Mouse (Mus musculus) heart, embryonic 14.5 days (tissue): Measurements from ENCODE around the gene Epb41l4b. TPM values are rescaled to one million over a fixed set of nuclear protein-coding genes. Genes with fewer than 3 reads are reported as not detected.

Experiments used
- ATAC-seq: fragments of 200-750 bp; cut with Nextera tagmentation; 2 replicates; pipeline ENCODE4 v1.8.0; 2017; ENCODE audit warnings: low read depth, moderate TSS enrichment; ENCODE audit not compliant: insufficient number of reproducible peaks, insufficient read depth, low FRiP score
- H3K27ac ChIP-seq, 2 experiments: fragments of 200-500 bp in 1 of 2; fragments of 300-500 bp in 1 of 2; sonication (generic) in 1 of 2; replicated peaks in 1 of 2; 2 replicates each; pipeline ENCODE4 v1.5.1; 2012 to 2014; ENCODE audit warnings: low read depth in 2 of 2, low read length in 2 of 2, control low read depth in 1 of 2, mild to moderate bottlenecking in 1 of 2, mixed read lengths in 1 of 2; ENCODE audit not compliant: control insufficient read depth in 1 of 2, insufficient read depth in 1 of 2
- H3K27me3 ChIP-seq: fragments of 300-500 bp; sonication (generic); 2 replicates; pipeline ENCODE4 v1.6.1; 2014; ENCODE audit warnings: mild to moderate bottlenecking, low read length, control low read depth; ENCODE audit not compliant: control insufficient read depth, insufficient read depth
- H3K36me3 ChIP-seq: fragments of 300-500 bp; sonication (generic); 2 replicates; pipeline ENCODE4 v1.6.1; 2014; ENCODE audit warnings: mild to moderate bottlenecking, control low read depth, low read length, mixed read lengths; ENCODE audit not compliant: control insufficient read depth, insufficient read depth
- H3K4me1 ChIP-seq, 2 experiments: fragments of 200-500 bp in 1 of 2; fragments of 300-500 bp in 1 of 2; sonication (generic) in 1 of 2; 2 replicates each; pipeline ENCODE4 v1.6.1; 2012 to 2014; ENCODE audit warnings: low read length in 2 of 2, control low read depth in 1 of 2, mixed read lengths in 1 of 2; ENCODE audit not compliant: control insufficient read depth in 2 of 2, insufficient read depth in 2 of 2
- H3K4me2 ChIP-seq: fragments of 300-500 bp; sonication (generic); 2 replicates; pipeline ENCODE4 v1.6.1; 2014; ENCODE audit warnings: mild to moderate bottlenecking, low read length
- H3K4me3 ChIP-seq, 2 experiments: fragments of 200-500 bp in 1 of 2; fragments of 300-500 bp in 1 of 2; sonication (generic) in 1 of 2; 2 replicates each; pipeline ENCODE4 v1.5.1; 2012 to 2014; ENCODE audit warnings: low read length in 2 of 2, mild to moderate bottlenecking in 2 of 2, control low read depth in 1 of 2, low read depth in 1 of 2, moderate library complexity in 1 of 2; ENCODE audit not compliant: control insufficient read depth in 1 of 2, insufficient read depth in 1 of 2
- H3K9ac ChIP-seq: fragments of 300-500 bp; sonication (generic); 2 replicates; pipeline ENCODE4 v1.6.1; 2014; ENCODE audit warnings: mild to moderate bottlenecking, low read length
- H3K9me3 ChIP-seq: fragments of 300-500 bp; sonication (generic); 2 replicates; pipeline ENCODE4 v1.6.1; 2016; ENCODE audit warnings: low read length, control low read depth; ENCODE audit not compliant: control insufficient read depth
- WGBS: fragments of 180-500 bp; shearing (Covaris S2); extraction: QIAGEN DNeasy Blood & Tissue Kit; methylation state at CpG from one replicate; pipeline ENCODE4 v1.1.7; 2014; 5-methylcytosine and 5-hydroxymethylcytosine counted together
- polyA plus RNA-seq: library from polyadenylated mRNA; unstranded; fragments of >200 nt; fragmentation: Nextera tagmentation; extraction: Ambion mirVana; gene quantifications from 2 replicates; pipeline ENCODE4 v1.2.1, GENCODE M21; 2014

The Epb41l4b gene
- polyA plus RNA-seq, 1 experiment from 2014 or later, result 0.57 TPM

- Histone ChIP-seq H3K4me3 (no peak overlapping the region), H3K9ac (no peak overlapping the region), H3K4me1 (no peaks in the 10 kb centered on the region), H3K4me2 (no peak overlapping the region), H3K27ac (no peak overlapping the region), H3K27me3 (no peaks in the 10 kb centered on the region), H3K9me3 (no peaks in the 10 kb centered on the region), H3K36me3 (no peaks in the 10 kb centered on the region)
- ATAC-seq, result no peak
- WGBS, result 76% methylated on average over 3 of the region's 3 CpGs
Observed at GRCm38 (mm10) chr4:57023527-57023926, 119.7 kb downstream of the Epb41l4b start.

- Histone ChIP-seq H3K9ac (no peak overlapping the region), H3K27me3 (no peaks in the 10 kb centered on the region), H3K9me3 (no peaks in the 10 kb centered on the region), H3K36me3 (no peaks in the 10 kb centered on the region), H3K27ac (no peak overlapping the region), H3K4me2 (no peak overlapping the region), H3K4me1 (no peaks in the 10 kb centered on the region; a peak in 1 of 4 replicates), H3K4me3 (no peak overlapping the region)
- ATAC-seq, result no peak
- WGBS, result 93% methylated on average over 3 of the region's 3 CpGs
Observed at GRCm38 (mm10) chr4:57021288-57021687, 121.9 kb downstream of the Epb41l4b start.

GRCm38 (mm10) chr4:57017229-57017628 is 126.0 kb downstream of the Epb41l4b start:
- Histone ChIP-seq H3K9me3 (no peaks in the 10 kb centered on the region), H3K27ac (no peak overlapping the region), H3K4me1 (no peaks in the 10 kb centered on the region; a peak in 1 of 4 replicates), H3K4me3 (no peak overlapping the region), H3K9ac (no peak overlapping the region), H3K27me3 (no peaks in the 10 kb centered on the region), H3K36me3 (no peaks in the 10 kb centered on the region), H3K4me2 (no peak overlapping the region)
- no peak for ATAC-seq
- 23% methylated on average over 5 of the region's 5 CpGs for WGBS

- H3K9me3 ChIP-seq, result no peaks in the 10 kb centered on the region
- 0 out of 2 replicates have a peak, but pooled peaks cover 3% of the 10 kb centered on the region for H3K27me3 ChIP-seq
- no peaks in the 10 kb centered on the region; a peak in 1 of 4 replicates for H3K4me1 ChIP-seq
- H3K4me3 ChIP-seq, result no peak overlapping the region
- ATAC-seq, result no peak
- H3K27ac ChIP-seq, result no peak overlapping the region
- H3K9ac ChIP-seq, result no peak overlapping the region
- no peaks in the 10 kb centered on the region for H3K36me3 ChIP-seq
- 47% methylated on average over 18 of the region's 18 CpGs for WGBS
- H3K4me2 ChIP-seq, result no peak overlapping the region
Observed at GRCm38 (mm10) chr4:57016366-57017171, 126.7 kb downstream of the Epb41l4b start.

GRCm38 (mm10) chr4:57015032-57015431 is 128.2 kb downstream of the Epb41l4b start:
- Histone ChIP-seq H3K27me3 (0 out of 2 replicates have a peak, but pooled peaks cover 6% of the 10 kb centered on the region), H3K4me2 (no peak overlapping the region), H3K4me3 (no peak overlapping the region), H3K9me3 (no peaks in the 10 kb centered on the region), H3K9ac (no peak overlapping the region), H3K4me1 (peaks cover 0 to 6% of the 10 kb centered on the region in 2 experiments; a peak in 2 of 4 replicates), H3K36me3 (no peaks in the 10 kb centered on the region), H3K27ac (no peak overlapping the region)
- WGBS, result 92% methylated on average over 5 of the region's 5 CpGs
- ATAC-seq, result no peak

GRCm38 (mm10) chr4:57011454-57012046 is 131.7 kb downstream of the Epb41l4b start:
- no peaks in the 10 kb centered on the region for H3K36me3 ChIP-seq
- peaks cover 0 to 6% of the 10 kb centered on the region in 2 experiments; a peak in 2 of 4 replicates for H3K4me1 ChIP-seq
- H3K4me2 ChIP-seq, result no peak overlapping the region
- H3K9ac ChIP-seq, result no peak overlapping the region
- ATAC-seq, result no peak
- H3K9me3 ChIP-seq, result no peaks in the 10 kb centered on the region
- no peak overlapping the region for H3K4me3 ChIP-seq
- 0 out of 2 replicates have a peak, but pooled peaks cover 6% of the 10 kb centered on the region for H3K27me3 ChIP-seq
- WGBS, result 56% methylated on average over 8 of the region's 8 CpGs
- no peak overlapping the region for H3K27ac ChIP-seq

- ATAC-seq, result no peak
- no peak overlapping the region for H3K4me3 ChIP-seq
- 11% methylated on average over 6 of the region's 6 CpGs for WGBS
Observed at GRCm38 (mm10) chr4:57010919-57011318, 132.3 kb downstream of the Epb41l4b start.

More at GRCm38 (mm10) chr4:57010919-57011318, 132.3 kb downstream of the Epb41l4b start:
- Histone ChIP-seq H3K4me2 (no peak overlapping the region), H3K9me3 (no peaks in the 10 kb centered on the region), H3K9ac (no peak overlapping the region), H3K36me3 (no peaks in the 10 kb centered on the region), H3K27me3 (0 out of 2 replicates have a peak, but pooled peaks cover 6% of the 10 kb centered on the region), H3K4me1 (peaks cover 0 to 6% of the 10 kb centered on the region in 2 experiments; a peak in 2 of 4 replicates), H3K27ac (no peak overlapping the region)
